Mouse (Mus musculus) G1E (cell line): ENCODE data around the gene Asb8. TPM values are rescaled to one million over a fixed set of nuclear protein-coding genes. Genes with fewer than 3 reads are reported as not detected.
A peak's percentile ranks its signal among the peaks of the same experiment; 100 is the strongest.

ENCODE experiments used
- ATAC-seq: 2 replicates; pipeline ENCODE4 v1.8.0; 2016; ENCODE audit warnings: mild to moderate bottlenecking; ENCODE audit not compliant: insufficient number of reproducible peaks, poor library complexity, low FRiP score, severe bottlenecking; ENCODE audit errors: extremely low read depth
- DNase-seq: peaks from one replicate; pipeline ENCODE4 v3.0.0; 2012; ENCODE audit warnings: low spot score
- H3K27me3 ChIP-seq: 2 replicates; pipeline ENCODE4 v1.6.1; 2012; ENCODE audit warnings: mild to moderate bottlenecking, low read length, inconsistent platforms; ENCODE audit not compliant: insufficient read depth
- H3K36me3 ChIP-seq: replicated peaks from 2 replicates; pipeline ENCODE3; 2012; ENCODE audit warnings: mild to moderate bottlenecking, inconsistent platforms
- H3K4me1 ChIP-seq: 2 replicates; pipeline ENCODE4 v1.6.1; 2012; ENCODE audit warnings: low read depth, low read length, inconsistent platforms, mixed read lengths; ENCODE audit not compliant: insufficient read depth
- H3K4me3 ChIP-seq: 2 replicates; pipeline ENCODE4 v1.5.1; 2012; ENCODE audit warnings: low read depth, mild to moderate bottlenecking, inconsistent platforms, low read length, moderate library complexity, mixed read lengths
- H3K9me3 ChIP-seq: replicated peaks from 2 replicates; pipeline ENCODE4 v1.6.1; 2012; ENCODE audit warnings: inconsistent platforms
- CTCF ChIP-seq: IDR thresholded peaks from 2 replicates; pipeline ENCODE4 v1.5.1; 2012; ENCODE audit warnings: low read depth, low read length, inconsistent platforms, mixed read lengths
- GATA1 ChIP-seq: IDR thresholded peaks from 2 replicates; pipeline ENCODE4 v1.6.1; 2012; ENCODE audit warnings: borderline replicate concordance, low read length, inconsistent platforms, mixed read lengths
- GATA2 ChIP-seq: IDR thresholded peaks from 2 replicates; pipeline ENCODE4 v1.6.1; 2012; ENCODE audit warnings: low read depth, low read length, inconsistent platforms, borderline replicate concordance
- POLR2AphosphoS5 ChIP-seq: IDR thresholded peaks from 2 replicates; pipeline ENCODE4 v1.6.1; 2012; ENCODE audit warnings: low read depth, low read length, inconsistent platforms; ENCODE audit not compliant: insufficient replicate concordance
- TAL1 ChIP-seq: conservative IDR thresholded peaks from 2 replicates; pipeline ENCODE4 v1.6.1; 2012; ENCODE audit warnings: low read depth, low read length, inconsistent platforms, mixed read lengths
- polyA plus RNA-seq: library from polyadenylated mRNA; stranded (reverse); fragments of >175 nt; gene quantifications from 2 replicates; pipeline ENCODE4 v1.2.3, GENCODE M21; 2012
- total RNA-seq, 2 experiments: library from RNA; stranded (forward) in 1 of 2; stranded (reverse) in 1 of 2; fragments of 200-1000 nt in 1 of 2; fragments of >200 nt in 1 of 2; fragmentation: Nextera tagmentation in 1 of 2; gene quantifications; 2 replicates each; pipeline ENCODE4 v1.2.3; 2014 to 2017

The Asb8 gene
- total and polyA plus RNA-seq, 3 experiments: 5.1 to 37.5 (median 30.4) TPM

- TF ChIP-seq GATA2 (no peak), GATA1 (no peak), POLR2AphosphoS5 (no peak), CTCF (no peak), TAL1 (no peak)
- peaks cover 18% of the 10 kb centered on the region for H3K27me3 ChIP-seq
- H3K4me1 ChIP-seq: peaks cover 4% of the 10 kb centered on the region; the same call in 1 of the 2 replicates
- no peaks in the 10 kb centered on the region for H3K36me3 ChIP-seq
- ATAC-seq (no peak), DNase-seq (no peak)
- H3K4me3 ChIP-seq: no peak overlapping the region
- no peaks in the 10 kb centered on the region for H3K9me3 ChIP-seq
These were observed 16.6 kb upstream of the Asb8 start for GRCm38 (mm10) chr15:98181856-98182570.

- H3K4me3 ChIP-seq: peak overlapping the region; percentile 66; the same call in 1 of the 2 replicates
- H3K36me3 ChIP-seq: no peaks in the 10 kb centered on the region
- ATAC-seq (peak; percentile 84), DNase-seq (peak; percentile 35)
- TF ChIP-seq POLR2AphosphoS5 (no peak), TAL1 (no peak), GATA2 (no peak)
- no peaks in the 10 kb centered on the region for H3K9me3 ChIP-seq
- H3K27me3 ChIP-seq: peaks cover 23% of the 10 kb centered on the region
- H3K4me1 ChIP-seq: peaks cover 4% of the 10 kb centered on the region; the same call in 1 of the 2 replicates
These were observed 15.8 kb upstream of the Asb8 start for GRCm38 (mm10) chr15:98181132-98181711.

GRCm38 (mm10) chr15:98180567-98181131 lies 15.2 kb upstream of the Asb8 start:
- ATAC-seq (no peak), DNase-seq (no peak)
- Histone ChIP-seq H3K9me3 (no peaks in the 10 kb centered on the region), H3K4me1 (peaks cover 4% of the 10 kb centered on the region; the same call in 1 of the 2 replicates), H3K36me3 (no peaks in the 10 kb centered on the region), H3K4me3 (peak overlapping the region; percentile 66; the same call in 1 of the 2 replicates), H3K27me3 (peaks cover 20% of the 10 kb centered on the region)
- no peak for TF ChIP-seq CTCF
- TF ChIP-seq POLR2AphosphoS5: no peak
- no peak for TF ChIP-seq TAL1
- TF ChIP-seq GATA1: no peak
- TF ChIP-seq GATA2: no peak

- peaks cover 17% of the 10 kb centered on the region for H3K27me3 ChIP-seq
- no peaks in the 10 kb centered on the region for H3K9me3 ChIP-seq
- DNase-seq: no peak
- H3K36me3 ChIP-seq: no peaks in the 10 kb centered on the region
- no peak for ATAC-seq
- H3K4me3 ChIP-seq: no peak overlapping the region
- peaks cover 4% of the 10 kb centered on the region; the same call in 1 of the 2 replicates for H3K4me1 ChIP-seq
- no peak for TF ChIP-seq POLR2AphosphoS5
These were observed 11.9 kb upstream of the Asb8 start for GRCm38 (mm10) chr15:98177320-98177719.

GRCm38 (mm10) chr15:98173821-98174220 lies 8.4 kb upstream of the Asb8 start:
- ATAC-seq (no peak), DNase-seq (no peak)
- H3K4me3 ChIP-seq: no peak overlapping the region
- no peaks in the 10 kb centered on the region for H3K9me3 ChIP-seq
- no peaks in the 10 kb centered on the region for H3K4me1 ChIP-seq
- TF ChIP-seq CTCF: 0 out of 2 replicates have a peak, but pooled peaks have one; percentile 14
- TF ChIP-seq TAL1: no peak
- H3K36me3 ChIP-seq: no peaks in the 10 kb centered on the region
- H3K27me3 ChIP-seq: peaks cover 25% of the 10 kb centered on the region

- peaks cover 42% of the 10 kb centered on the region for H3K27me3 ChIP-seq
- DNase-seq (no peak), ATAC-seq (no peak)
- 0 out of 2 replicates have a peak, but pooled peaks cover 5% of the 10 kb centered on the region for H3K4me1 ChIP-seq
- no peak overlapping the region for H3K4me3 ChIP-seq
- H3K9me3 ChIP-seq: no peaks in the 10 kb centered on the region
- TF ChIP-seq GATA1 (no peak), GATA2 (no peak), POLR2AphosphoS5 (no peak), TAL1 (no peak)
- H3K36me3 ChIP-seq: no peaks in the 10 kb centered on the region
These were observed 6.7 kb upstream of the Asb8 start for GRCm38 (mm10) chr15:98172113-98172512.
